Mouse (Mus musculus) retina, adult 2 months (tissue): Measurements from ENCODE around the gene Cxcl9.

ENCODE experiments used
- DNase-seq: peaks from one replicate; pipeline ENCODE4 v3.0.0-alpha.2; 2012; ENCODE audit warnings: low read depth, low spot score

Cxcl9 gene

GRCm38 (mm10) chr5:92278942-92279537 is 48.8 kb downstream of the Cxcl9 start:
- no peak for DNase-seq

DNA sequence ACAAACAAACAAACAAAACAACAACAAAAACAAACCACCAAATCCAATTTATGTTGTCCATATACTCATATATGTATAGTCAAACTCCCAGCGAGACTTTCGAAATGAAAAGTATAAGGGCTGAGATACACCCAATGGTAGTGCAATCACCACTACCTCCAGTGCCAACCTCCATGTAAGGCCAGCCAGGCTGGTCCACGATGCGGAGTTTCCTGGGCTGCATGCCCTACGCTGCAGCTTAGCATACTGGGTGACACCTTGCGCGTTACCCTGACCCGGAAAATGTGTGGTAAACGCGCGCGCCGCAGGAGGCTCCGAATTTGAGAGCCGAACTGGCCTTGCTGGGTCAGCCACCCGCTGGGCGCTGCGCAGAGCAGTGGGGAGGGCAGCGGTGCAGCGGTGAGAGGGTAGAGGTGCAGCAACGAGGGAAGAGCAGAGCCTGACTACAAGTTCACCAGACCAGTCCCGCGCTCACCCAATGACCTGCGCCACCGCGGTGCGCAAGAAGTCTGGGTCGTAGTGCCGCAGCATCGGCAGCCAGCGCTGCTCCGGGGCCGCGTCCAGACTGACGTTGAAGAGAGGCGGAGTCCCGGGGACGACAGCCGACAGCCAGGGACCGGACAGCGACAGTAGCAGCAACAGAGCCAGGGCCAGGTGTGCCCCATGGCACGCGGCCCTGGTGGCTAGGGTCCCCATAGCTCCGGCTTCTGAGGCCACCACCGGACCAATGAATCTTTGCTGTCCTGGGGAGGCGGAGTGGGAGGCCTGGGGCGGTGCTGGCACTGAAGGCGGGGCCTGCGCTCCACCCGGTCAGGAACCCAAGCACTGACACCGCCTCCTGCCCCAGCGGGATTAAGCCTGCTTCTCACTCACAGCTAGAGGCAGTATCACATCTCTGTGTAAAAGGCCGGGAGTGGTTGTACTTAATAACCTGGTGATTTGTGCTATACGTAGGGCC is 50.2 kb downstream of the Cxcl9 start, which contains the start of gene Naaa:
Naaa (minus strand) TSS at position 734 of the 958 bp plus-strand sequence.
- DNase-seq: peak; percentile 78
